Mouse (Mus musculus): ENCODE results near the gene Tk2. TPM values are rescaled to one million over a fixed set of nuclear protein-coding genes. Genes with fewer than 3 reads are reported as not detected.

Gene Tk2
- polyA plus RNA-seq, 1 experiment from 2014 or later: 46.7 TPM

Other genes starting within 250 kb of the Tk2 start
- gene Cdh5, start 146.9 kb downstream of the Tk2 start, polyA plus RNA-seq (2015; fragmentation: Nextera tagmentation; extraction: Ambion mirVana): 12.5 and 17.7 TPM in 2 replicates
- gene Bean1, start 78.1 kb downstream of the Tk2 start, polyA plus RNA-seq (2015; fragmentation: Nextera tagmentation; extraction: Ambion mirVana): 9.0 and 9.8 TPM in 2 replicates
- 36.8 and 38.3 TPM in 2 replicates for gene Cklf, start 2.3 kb upstream of the Tk2 start, polyA plus RNA-seq (2015; fragmentation: Nextera tagmentation; extraction: Ambion mirVana)
- not detected in 2 replicates for gene Cmtm2a, start 44.6 kb upstream of the Tk2 start, polyA plus RNA-seq (2015; fragmentation: Nextera tagmentation; extraction: Ambion mirVana)
- not detected in 2 replicates for gene Gm45711, start 61.5 kb upstream of the Tk2 start, polyA plus RNA-seq (2015; fragmentation: Nextera tagmentation; extraction: Ambion mirVana)
- gene Cmtm1, start 61.6 kb upstream of the Tk2 start, polyA plus RNA-seq (2015; fragmentation: Nextera tagmentation; extraction: Ambion mirVana): not detected in 2 replicates
- gene Gm11020, start 73.0 kb upstream of the Tk2 start, polyA plus RNA-seq (2015; fragmentation: Nextera tagmentation; extraction: Ambion mirVana): not detected in 2 replicates
- not detected in 2 replicates for gene Cmtm2b, start 73.7 kb upstream of the Tk2 start, polyA plus RNA-seq (2015; fragmentation: Nextera tagmentation; extraction: Ambion mirVana)
- gene Cmtm3, start 90.9 kb upstream of the Tk2 start, polyA plus RNA-seq (2015; fragmentation: Nextera tagmentation; extraction: Ambion mirVana): 38.9 and 57.6 TPM in 2 replicates
- 2.4 and 2.6 TPM in 2 replicates for gene Cmtm4, start 147.2 kb upstream of the Tk2 start, polyA plus RNA-seq (2015; fragmentation: Nextera tagmentation; extraction: Ambion mirVana)
- 83.4 and 98.1 TPM in 2 replicates for gene Dync1li2, start 194.5 kb upstream of the Tk2 start, polyA plus RNA-seq (2015; fragmentation: Nextera tagmentation; extraction: Ambion mirVana)